Mouse (Mus musculus): ENCODE data around the gene Zfp697. TPM values are rescaled to one million over a fixed set of nuclear protein-coding genes. Genes with fewer than 3 reads are reported as not detected.
A peak's percentile ranks its signal among the peaks of the same experiment; 100 is the strongest.
"Not testable (repeated sequence)": the region's sequence is repeated elsewhere in the genome, so short reads cannot be mapped to it uniquely, and the experiment has no call there.

The Zfp697 gene
- polyA plus RNA-seq, 1 experiment from 2014 or later, result 20.6 TPM

GRCm38 (mm10) chr3:98383024-98383790 lies 946 bp downstream of the Zfp697 start:
- Histone ChIP-seq H3K27ac (peak overlapping the region; percentile 84), H3K4me2 (replicated peaks) (peak overlapping the region; percentile 84), H3K4me1 (replicated peaks; ENCODE audit: control insufficient read depth, insufficient read depth, low read length) (peaks cover 31% of the 10 kb centered on the region), H3K4me3 (replicated peaks; ENCODE audit: low read length) (peak overlapping the region; percentile 52), H3K9me3 (ENCODE audit: control insufficient read depth, low read length) (no peaks in the 10 kb centered on the region), H3K36me3 (replicated peaks; ENCODE audit: control insufficient read depth, insufficient read depth) (no peaks in the 10 kb centered on the region), H3K9ac (peak overlapping the region; percentile 74), H3K27me3 (ENCODE audit: control insufficient read depth, insufficient read depth, low read length) (no peaks in the 10 kb centered on the region)
- DNase-seq (ENCODE audit: low spot score) (peak; percentile 41), ATAC-seq (ENCODE audit: low FRiP score) (peak; percentile 37)
- WGBS, result 5% methylated on average over 21 of the region's 21 CpGs

- Histone ChIP-seq H3K4me1 (replicated peaks; ENCODE audit: control insufficient read depth, insufficient read depth, low read length) (peaks cover 26% of the 10 kb centered on the region), H3K4me3 (replicated peaks; ENCODE audit: low read length) (no peak overlapping the region), H3K27ac (no peak overlapping the region; the same call in 1 of the 2 replicates), H3K9me3 (ENCODE audit: control insufficient read depth, low read length) (no peaks in the 10 kb centered on the region), H3K4me2 (replicated peaks) (no peak overlapping the region), H3K9ac (no peak overlapping the region), H3K27me3 (ENCODE audit: control insufficient read depth, insufficient read depth, low read length) (no peaks in the 10 kb centered on the region), H3K36me3 (replicated peaks; ENCODE audit: control insufficient read depth, insufficient read depth) (no peaks in the 10 kb centered on the region)
- 60% methylated on average over 4 of the region's 4 CpGs for WGBS
- DNase-seq (ENCODE audit: low spot score) (no peak), ATAC-seq (ENCODE audit: low FRiP score) (no peak)
Measured at GRCm38 (mm10) chr3:98387086-98387485, 4.8 kb downstream of the Zfp697 start.

- Histone ChIP-seq H3K4me3 (replicated peaks; ENCODE audit: low read length) (no peak overlapping the region), H3K9me3 (ENCODE audit: control insufficient read depth, low read length) (no peaks in the 10 kb centered on the region), H3K4me1 (replicated peaks; ENCODE audit: control insufficient read depth, insufficient read depth, low read length) (peaks cover 26% of the 10 kb centered on the region), H3K4me2 (replicated peaks) (no peak overlapping the region), H3K36me3 (replicated peaks; ENCODE audit: control insufficient read depth, insufficient read depth) (no peaks in the 10 kb centered on the region), H3K27me3 (ENCODE audit: control insufficient read depth, insufficient read depth, low read length) (no peaks in the 10 kb centered on the region), H3K9ac (no peak overlapping the region), H3K27ac (peak overlapping the region; percentile 56; the same call in 1 of the 2 replicates)
- WGBS, result 83% methylated on average over 7 of the region's 7 CpGs
- DNase-seq (ENCODE audit: low spot score) (no peak), ATAC-seq (ENCODE audit: low FRiP score) (no peak)
Measured at GRCm38 (mm10) chr3:98387756-98388155, 5.5 kb downstream of the Zfp697 start.

- no peak overlapping the region for H3K9ac ChIP-seq
- no peaks in the 10 kb centered on the region for H3K9me3 ChIP-seq (ENCODE audit: control insufficient read depth, low read length)
- H3K4me2 ChIP-seq (replicated peaks), result no peak overlapping the region
- no peaks in the 10 kb centered on the region for H3K36me3 ChIP-seq (replicated peaks; ENCODE audit: control insufficient read depth, insufficient read depth)
- DNase-seq (ENCODE audit: low spot score) (no peak), ATAC-seq (ENCODE audit: low FRiP score) (no peak)
- peaks cover 19% of the 10 kb centered on the region for H3K4me1 ChIP-seq (replicated peaks; ENCODE audit: control insufficient read depth, insufficient read depth, low read length)
- H3K27ac ChIP-seq, result no peak overlapping the region
- no peaks in the 10 kb centered on the region for H3K27me3 ChIP-seq (ENCODE audit: control insufficient read depth, insufficient read depth, low read length)
- 58% methylated on average over 3 of the region's 3 CpGs for WGBS
- no peak overlapping the region for H3K4me3 ChIP-seq (replicated peaks; ENCODE audit: low read length)
Measured at GRCm38 (mm10) chr3:98389305-98389704, 7.0 kb downstream of the Zfp697 start.

GRCm38 (mm10) chr3:98404268-98404895 lies 22.1 kb downstream of the Zfp697 start:
- H3K4me3 ChIP-seq (replicated peaks; ENCODE audit: low read length); H3K27ac ChIP-seq; H3K4me1 ChIP-seq (replicated peaks; ENCODE audit: control insufficient read depth, insufficient read depth, low read length); H3K4me2 ChIP-seq (replicated peaks); H3K27me3 ChIP-seq (ENCODE audit: control insufficient read depth, insufficient read depth, low read length); H3K9me3 ChIP-seq (ENCODE audit: control insufficient read depth, low read length); H3K36me3 ChIP-seq (replicated peaks; ENCODE audit: control insufficient read depth, insufficient read depth); DNase-seq (ENCODE audit: low spot score); H3K9ac ChIP-seq: not testable (repeated sequence)
- ATAC-seq (ENCODE audit: low FRiP score), result 0 out of 2 replicates have a peak, but pooled peaks have one; percentile 21
- 94% methylated on average over 9 of the region's 9 CpGs for WGBS

GRCm38 (mm10) chr3:98405877-98406276 lies 23.6 kb downstream of the Zfp697 start:
- not testable (repeated sequence) for H3K4me2 ChIP-seq (replicated peaks); H3K27ac ChIP-seq; DNase-seq (ENCODE audit: low spot score); H3K9me3 ChIP-seq (ENCODE audit: control insufficient read depth, low read length); H3K36me3 ChIP-seq (replicated peaks; ENCODE audit: control insufficient read depth, insufficient read depth); H3K4me3 ChIP-seq (replicated peaks; ENCODE audit: low read length); H3K9ac ChIP-seq; H3K27me3 ChIP-seq (ENCODE audit: control insufficient read depth, insufficient read depth, low read length); H3K4me1 ChIP-seq (replicated peaks; ENCODE audit: control insufficient read depth, insufficient read depth, low read length); ATAC-seq (ENCODE audit: low FRiP score)
- 76% methylated on average over 5 of the region's 6 CpGs for WGBS

GRCm38 (mm10) chr3:98406569-98407144 lies 24.4 kb downstream of the Zfp697 start:
- not testable (repeated sequence) for H3K9me3 ChIP-seq (ENCODE audit: control insufficient read depth, low read length); DNase-seq (ENCODE audit: low spot score); H3K9ac ChIP-seq; H3K4me3 ChIP-seq (replicated peaks; ENCODE audit: low read length); H3K4me2 ChIP-seq (replicated peaks); H3K36me3 ChIP-seq (replicated peaks; ENCODE audit: control insufficient read depth, insufficient read depth); ATAC-seq (ENCODE audit: low FRiP score); H3K27ac ChIP-seq; H3K4me1 ChIP-seq (replicated peaks; ENCODE audit: control insufficient read depth, insufficient read depth, low read length); H3K27me3 ChIP-seq (ENCODE audit: control insufficient read depth, insufficient read depth, low read length)
- 61% methylated on average over 12 of the region's 12 CpGs for WGBS

GRCm38 (mm10) chr3:98407261-98407780 lies 25.1 kb downstream of the Zfp697 start:
- not testable (repeated sequence) for H3K9ac ChIP-seq; ATAC-seq (ENCODE audit: low FRiP score); DNase-seq (ENCODE audit: low spot score); H3K27ac ChIP-seq; H3K36me3 ChIP-seq (replicated peaks; ENCODE audit: control insufficient read depth, insufficient read depth); H3K4me1 ChIP-seq (replicated peaks; ENCODE audit: control insufficient read depth, insufficient read depth, low read length); H3K27me3 ChIP-seq (ENCODE audit: control insufficient read depth, insufficient read depth, low read length); H3K4me3 ChIP-seq (replicated peaks; ENCODE audit: low read length); H3K4me2 ChIP-seq (replicated peaks); H3K9me3 ChIP-seq (ENCODE audit: control insufficient read depth, low read length)
- 62% methylated on average over 5 of the region's 5 CpGs for WGBS

Data from hindbrain, embryonic 14.5 days (tissue).